Mouse (Mus musculus) CD8-positive naive resting alpha-beta T cell, adult 2 months (primary cell): ENCODE measurements around the gene Scn2a.

Experiments used
- DNase-seq, 2 experiments: peaks; one replicate each; pipeline ENCODE4 v3.0.0; 2022; ENCODE audit warnings: low read depth in 2 of 2, low spot score in 2 of 2

Gene Scn2a

GRCm38 (mm10) chr2:65620556-65621166, at the start of gene Scn2a:
Gene Scn2a (plus strand): TSS chr2:65620771.
- DNase-seq, result no peak

DNA sequence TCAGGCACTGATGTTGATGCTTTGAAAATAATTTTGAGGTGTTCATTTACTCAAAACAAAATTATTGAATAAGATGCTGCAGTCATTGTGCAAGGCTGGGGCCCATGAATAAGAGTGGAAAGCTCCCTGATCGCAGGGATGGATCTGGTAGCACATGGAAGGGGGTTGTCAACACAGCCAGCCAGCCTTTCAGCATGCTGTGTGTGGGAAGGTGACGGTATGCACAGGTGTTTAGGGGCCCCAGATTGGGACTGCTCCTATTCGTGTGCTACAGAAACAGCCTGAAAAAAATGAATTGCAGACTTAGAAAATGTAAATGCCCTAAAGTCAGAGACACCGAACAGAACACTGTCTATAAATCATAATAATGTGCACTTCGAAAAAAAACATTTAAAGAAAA, 32.9 kb upstream of the Scn2a start:
- DNase-seq, result no peak

GRCm38 (mm10) chr2:65607813-65608212, 12.8 kb upstream of the Scn2a start:
- no peak for DNase-seq

- no peak for DNase-seq
Measured at GRCm38 (mm10) chr2:65611887-65612286, 8.7 kb upstream of the Scn2a start.

- no peak for DNase-seq
Measured at GRCm38 (mm10) chr2:65619781-65620180, 790 bp upstream of the Scn2a start.

GRCm38 (mm10) chr2:65621254-65621653, 683 bp downstream of the Scn2a start:
- no peak for DNase-seq

DNA sequence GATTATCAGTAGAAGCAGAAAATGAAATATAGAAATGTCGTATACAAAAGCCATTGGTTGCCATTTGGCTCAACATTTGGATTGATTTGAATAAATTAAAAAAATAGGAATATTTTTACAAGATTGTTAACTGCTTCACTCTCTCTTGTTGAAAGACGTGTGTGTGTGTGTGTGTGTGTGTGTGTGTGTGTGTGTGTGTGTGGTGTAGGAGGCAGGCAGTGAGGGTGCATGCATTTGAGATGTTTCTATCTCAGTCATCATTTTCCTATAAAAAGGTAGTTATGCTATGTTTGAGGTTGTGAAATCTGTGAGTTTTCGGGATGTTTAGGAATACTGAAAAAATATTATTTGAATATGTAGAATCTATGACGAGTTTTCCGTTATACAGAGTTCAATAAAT, 1.3 kb downstream of the Scn2a start:
- no peak for DNase-seq

DNA sequence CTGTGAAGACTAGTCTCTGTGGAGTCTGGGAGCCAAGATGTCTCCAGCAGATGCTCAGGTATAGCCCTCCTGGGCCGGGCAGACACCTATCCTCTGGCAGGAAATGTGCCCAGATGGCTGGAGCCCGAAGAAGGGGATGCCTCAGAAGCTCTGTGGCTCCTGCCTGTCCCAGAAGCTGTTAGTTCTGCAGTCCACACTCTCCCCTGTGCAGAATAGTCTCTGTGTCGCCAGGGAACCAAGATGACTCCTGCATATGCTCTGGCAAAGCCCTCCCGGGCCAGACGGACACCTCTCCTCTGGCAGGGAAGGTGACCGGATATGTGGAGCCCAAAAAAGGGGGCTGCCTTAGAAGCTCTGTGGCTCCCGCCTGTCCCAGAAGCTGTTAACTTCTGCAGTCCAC, 32.1 kb downstream of the Scn2a start:
- DNase-seq, result no peak

GRCm38 (mm10) chr2:65657031-65657430, 36.5 kb downstream of the Scn2a start:
- DNase-seq, result no peak

DNA sequence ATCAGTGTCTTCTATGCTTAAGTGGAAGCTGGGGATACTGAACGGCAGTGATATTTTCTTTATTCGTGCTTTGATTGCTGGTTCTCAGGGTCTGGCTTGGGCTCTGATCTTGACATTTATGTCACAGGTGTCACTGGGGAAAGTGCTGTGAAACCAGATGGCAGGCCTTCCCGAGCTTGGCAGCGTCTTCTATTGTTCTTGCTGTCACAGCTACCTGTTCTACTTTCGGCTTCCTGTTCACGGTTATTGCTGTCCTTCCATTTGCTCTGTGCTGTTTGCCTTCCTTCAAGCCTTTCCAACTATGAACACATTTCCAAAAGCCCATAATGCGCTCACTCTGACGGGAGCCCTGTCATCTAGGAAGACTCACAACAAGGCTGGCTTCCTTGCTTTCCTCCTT, 37.9 kb downstream of the Scn2a start:
- no peak for DNase-seq

- no peak for DNase-seq
Measured at GRCm38 (mm10) chr2:65663892-65664291, 43.3 kb downstream of the Scn2a start.

- DNase-seq, result no peak
Measured at GRCm38 (mm10) chr2:65664481-65664880, 43.9 kb downstream of the Scn2a start.

DNA sequence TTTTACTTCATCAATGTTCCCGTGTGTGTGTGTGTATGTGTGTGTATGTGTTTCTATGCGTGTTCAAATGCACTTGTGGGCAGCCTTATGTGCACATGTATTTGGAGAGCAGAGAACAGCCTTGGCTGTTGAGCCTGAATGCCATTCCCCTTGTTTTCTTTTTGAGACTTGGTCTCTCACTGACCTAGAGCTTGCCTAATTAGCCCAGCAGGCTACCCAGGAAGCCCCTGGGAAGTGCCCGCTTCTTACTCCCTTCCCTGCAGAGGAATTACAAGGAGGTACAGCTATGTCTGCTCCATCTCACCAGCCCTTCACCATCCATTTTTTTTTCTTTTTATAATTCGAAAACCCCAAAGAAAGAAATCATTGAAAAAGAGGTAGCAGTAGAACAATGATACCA, 44.6 kb downstream of the Scn2a start:
- DNase-seq, result no peak

DNA sequence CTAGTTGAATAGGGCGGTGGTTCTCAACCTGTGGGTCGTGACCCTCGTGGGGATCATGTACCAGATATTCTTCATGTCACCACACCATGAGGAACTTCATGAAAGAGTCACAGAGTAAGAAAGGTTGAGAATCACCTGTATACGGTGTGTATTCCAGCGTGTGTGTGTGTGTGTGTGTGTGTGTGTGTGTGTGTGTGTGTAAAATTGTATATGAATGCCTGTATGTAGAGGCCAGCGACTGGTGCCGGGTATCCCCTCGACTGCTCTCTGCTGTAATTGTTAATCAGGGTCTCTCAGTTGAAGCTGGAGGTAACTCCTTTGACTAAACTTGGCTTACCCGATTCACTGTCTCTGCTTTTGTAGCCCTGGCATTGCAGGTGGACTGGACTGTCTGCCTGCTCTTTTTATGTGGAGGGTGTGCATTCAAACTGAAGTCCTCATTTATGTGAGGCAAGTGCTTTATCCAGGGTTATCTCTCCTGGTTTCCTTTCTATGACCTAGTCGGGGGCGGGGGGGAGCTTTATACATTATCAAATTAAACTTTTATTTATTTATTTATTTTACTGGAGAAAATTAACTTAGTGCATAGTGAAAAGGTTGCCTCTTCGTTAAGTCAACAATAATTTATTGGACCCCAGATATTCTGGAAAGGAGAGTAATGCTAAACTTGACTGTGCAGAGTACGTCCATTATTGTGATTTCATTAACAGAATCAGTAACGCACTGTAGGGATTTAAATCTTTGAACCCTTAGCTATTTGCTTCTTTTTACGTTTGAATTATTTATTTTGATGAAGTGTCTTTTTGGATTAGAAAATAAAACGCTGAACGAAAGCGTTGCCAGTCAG, 47.2 kb downstream of the Scn2a start:
- DNase-seq, result no peak

DNA sequence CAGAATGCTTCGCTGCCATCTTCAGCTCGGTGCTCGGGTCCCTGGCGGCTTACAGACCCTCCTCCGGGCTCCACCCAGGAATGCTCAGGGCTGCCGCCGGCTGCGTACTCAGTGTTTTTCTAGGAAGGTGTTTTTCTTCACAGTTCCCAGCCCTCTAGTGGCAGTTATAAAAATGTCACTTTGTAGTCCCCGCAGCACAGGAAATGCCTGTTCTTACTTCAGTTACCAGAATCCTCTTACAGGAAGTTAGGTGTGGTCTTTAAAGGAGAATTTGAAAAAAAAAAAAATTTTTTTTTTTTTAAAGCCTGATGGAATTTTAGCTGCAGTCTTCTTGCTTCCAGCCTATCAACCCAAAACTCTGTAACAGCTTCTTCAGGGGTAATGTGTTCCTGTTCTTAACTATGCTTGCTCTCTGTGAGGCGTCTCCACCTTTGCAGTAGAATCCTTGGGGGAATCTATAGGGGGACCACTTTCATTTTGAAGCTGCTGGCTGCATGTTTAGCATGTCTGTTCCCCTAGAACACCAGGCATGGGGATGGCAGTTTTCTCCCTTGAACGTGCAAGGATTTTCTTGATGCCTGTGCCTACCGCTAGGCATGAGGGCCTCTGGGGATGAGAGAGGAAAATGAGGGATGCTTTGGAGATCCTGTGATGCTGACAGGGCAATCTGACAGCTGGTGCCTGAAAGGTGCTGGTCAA, 48.0 kb downstream of the Scn2a start:
- peak in 1 of 2 experiments; percentile 12 for DNase-seq

DNA sequence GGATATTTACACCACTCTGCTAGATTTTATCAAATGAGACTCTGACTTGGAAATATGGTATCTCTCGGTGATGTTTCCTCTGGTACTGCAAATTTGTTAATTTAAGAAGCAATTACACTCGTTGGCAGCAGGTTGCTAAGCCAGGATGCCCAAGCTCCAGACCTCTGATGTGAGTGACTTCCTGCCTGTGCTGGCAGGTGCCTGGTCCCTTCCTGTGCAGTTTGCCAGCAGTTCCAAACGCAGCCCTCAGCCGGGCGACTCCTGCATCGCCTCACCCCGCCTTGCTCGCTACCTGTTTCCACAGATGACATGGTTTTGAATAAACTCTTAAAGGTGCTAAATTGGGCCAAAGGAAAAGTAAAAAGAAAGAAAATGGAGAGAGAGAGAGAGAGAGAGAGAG, 49.0 kb downstream of the Scn2a start:
- no peak for DNase-seq

DNA sequence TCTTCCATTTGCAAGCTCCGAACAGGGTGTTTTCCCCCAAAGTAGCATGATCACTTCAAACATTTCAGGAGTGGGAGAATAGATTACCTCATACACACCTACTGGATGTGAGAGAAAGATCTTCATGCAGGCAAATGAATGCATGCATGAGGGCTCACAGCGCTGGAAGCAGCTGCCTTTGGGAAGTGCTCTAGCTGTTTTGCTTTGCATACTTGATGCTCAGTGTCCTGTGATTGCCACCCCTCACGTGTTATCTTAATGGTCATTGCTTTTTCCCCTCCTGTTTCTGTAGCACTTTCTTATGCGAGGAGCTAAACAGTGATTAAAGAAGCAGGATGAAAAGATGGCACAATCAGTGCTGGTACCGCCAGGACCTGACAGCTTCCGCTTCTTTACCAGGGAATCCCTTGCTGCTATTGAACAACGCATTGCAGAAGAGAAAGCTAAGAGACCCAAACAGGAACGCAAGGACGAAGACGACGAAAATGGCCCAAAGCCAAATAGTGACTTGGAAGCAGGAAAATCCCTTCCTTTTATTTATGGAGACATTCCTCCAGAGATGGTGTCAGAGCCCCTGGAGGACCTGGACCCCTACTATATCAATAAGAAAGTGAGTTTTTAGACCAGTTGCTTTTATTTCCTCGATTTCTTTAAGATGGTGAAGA, 49.7 kb downstream of the Scn2a start:
- DNase-seq, result no peak

DNA sequence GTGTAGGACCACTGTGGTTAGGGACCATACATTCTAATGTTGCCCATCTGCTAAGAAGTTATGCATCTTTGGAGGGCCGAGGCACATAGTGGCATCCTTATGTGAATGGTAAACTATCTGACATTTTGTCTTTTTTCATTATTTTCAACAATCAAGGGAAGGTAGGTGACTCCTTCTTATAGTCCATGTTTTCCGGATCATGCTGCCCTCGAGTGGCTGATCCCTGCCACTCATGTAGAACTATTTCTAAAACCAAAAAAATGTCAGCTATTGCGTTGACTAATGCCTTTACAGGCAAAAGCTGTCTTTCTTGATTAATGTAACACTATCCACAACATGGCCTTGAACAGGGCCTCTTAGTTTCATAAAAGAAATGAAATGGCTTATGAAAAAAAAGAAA, 59.0 kb downstream of the Scn2a start:
- no peak for DNase-seq

GRCm38 (mm10) chr2:65685151-65685550, 64.6 kb downstream of the Scn2a start:
- no peak for DNase-seq

- no peak for DNase-seq
Measured at GRCm38 (mm10) chr2:65690456-65691184, 70.0 kb downstream of the Scn2a start.

DNA sequence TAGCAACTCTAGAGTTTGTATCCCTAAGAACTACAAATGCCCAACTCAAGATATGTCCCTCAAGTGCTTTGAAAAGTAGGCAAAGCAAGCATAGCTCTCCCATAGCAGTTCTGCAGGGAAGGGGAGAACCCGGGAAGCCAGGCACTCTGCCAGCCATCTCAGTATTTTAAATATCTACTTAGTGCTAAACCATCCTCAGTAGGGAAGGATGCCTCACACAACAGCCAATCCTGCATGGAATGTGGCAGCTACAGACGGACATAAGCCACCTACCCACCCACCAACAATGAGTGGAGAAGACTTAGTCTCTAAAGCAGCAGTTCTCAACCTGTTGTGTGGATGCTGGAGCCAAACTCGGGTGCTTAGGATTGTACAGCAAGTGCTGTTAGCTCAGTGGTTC, 73.9 kb downstream of the Scn2a start:
- DNase-seq, result no peak
